Mouse (Mus musculus) embryonic facial prominence, embryonic 11.5 days (tissue): ENCODE results near the gene Rslcan18. TPM values are rescaled to one million over a fixed set of nuclear protein-coding genes. Genes with fewer than 3 reads are reported as not detected.

Experiments
- ATAC-seq: fragments of 200-750 bp; cut with Nextera tagmentation; replicated peaks from 2 replicates; pipeline ENCODE4 v1.8.0; 2017; ENCODE audit warnings: low read depth; ENCODE audit not compliant: insufficient number of reproducible peaks, low FRiP score, low TSS enrichment
- DNase-seq: peaks from one replicate; pipeline ENCODE4 v3.0.0-alpha.2; 2015; ENCODE audit warnings: low spot score
- H3K27ac ChIP-seq: fragments of 300-500 bp; sonication (generic); replicated peaks from 2 replicates; pipeline ENCODE4 v1.5.1; 2014; ENCODE audit warnings: mild to moderate bottlenecking, low read depth, low read length, control low read depth
- H3K27me3 ChIP-seq: fragments of 300-500 bp; sonication (generic); 2 replicates; pipeline ENCODE4 v1.6.1; 2014; ENCODE audit warnings: mild to moderate bottlenecking, low read length, moderate library complexity, mixed read lengths; ENCODE audit not compliant: control insufficient read depth, insufficient read depth
- H3K36me3 ChIP-seq: fragments of 300-500 bp; sonication (generic); replicated peaks from 2 replicates; pipeline ENCODE4 v1.6.1; 2014; ENCODE audit warnings: low read depth, mild to moderate bottlenecking, low read length, moderate library complexity, mixed read lengths; ENCODE audit not compliant: control insufficient read depth, insufficient read depth
- H3K4me1 ChIP-seq: fragments of 300-500 bp; sonication (generic); 2 replicates; pipeline ENCODE4 v1.6.1; 2014; ENCODE audit warnings: low read length, mixed read lengths; ENCODE audit not compliant: control insufficient read depth, insufficient read depth
- H3K4me2 ChIP-seq: fragments of 300-500 bp; sonication (generic); 2 replicates; pipeline ENCODE4 v1.6.1; 2014; ENCODE audit warnings: low read depth, mild to moderate bottlenecking, control low read depth, low read length, moderate library complexity
- H3K4me3 ChIP-seq: fragments of 300-500 bp; sonication (generic); 2 replicates; pipeline ENCODE4 v1.5.1; 2014; ENCODE audit warnings: low read depth, low read length, control low read depth
- H3K9ac ChIP-seq: fragments of 300-500 bp; sonication (generic); replicated peaks from 2 replicates; pipeline ENCODE4 v1.6.1; 2014; ENCODE audit warnings: mild to moderate bottlenecking, control low read depth, low read length
- H3K9me3 ChIP-seq: fragments of 300-500 bp; sonication (generic); replicated peaks from 2 replicates; pipeline ENCODE4 v1.6.1; 2016; ENCODE audit warnings: mild to moderate bottlenecking, low read length, inconsistent platforms, mixed read lengths; ENCODE audit not compliant: control insufficient read depth
- WGBS: fragments of 180-500 bp; shearing (Covaris S2); extraction: QIAGEN DNeasy Blood & Tissue Kit; methylation state at CpG from one replicate; pipeline ENCODE4 v1.1.7; 2014; 5-methylcytosine and 5-hydroxymethylcytosine counted together
- polyA plus RNA-seq: library from polyadenylated mRNA; unstranded; fragments of >200 nt; fragmentation: Nextera tagmentation; extraction: Ambion mirVana; gene quantifications from 2 replicates; pipeline ENCODE4 v1.2.1, GENCODE M21; 2014

Gene Rslcan18
- polyA plus RNA-seq, 1 experiment from 2014 or later: 0.39 TPM

DNA sequence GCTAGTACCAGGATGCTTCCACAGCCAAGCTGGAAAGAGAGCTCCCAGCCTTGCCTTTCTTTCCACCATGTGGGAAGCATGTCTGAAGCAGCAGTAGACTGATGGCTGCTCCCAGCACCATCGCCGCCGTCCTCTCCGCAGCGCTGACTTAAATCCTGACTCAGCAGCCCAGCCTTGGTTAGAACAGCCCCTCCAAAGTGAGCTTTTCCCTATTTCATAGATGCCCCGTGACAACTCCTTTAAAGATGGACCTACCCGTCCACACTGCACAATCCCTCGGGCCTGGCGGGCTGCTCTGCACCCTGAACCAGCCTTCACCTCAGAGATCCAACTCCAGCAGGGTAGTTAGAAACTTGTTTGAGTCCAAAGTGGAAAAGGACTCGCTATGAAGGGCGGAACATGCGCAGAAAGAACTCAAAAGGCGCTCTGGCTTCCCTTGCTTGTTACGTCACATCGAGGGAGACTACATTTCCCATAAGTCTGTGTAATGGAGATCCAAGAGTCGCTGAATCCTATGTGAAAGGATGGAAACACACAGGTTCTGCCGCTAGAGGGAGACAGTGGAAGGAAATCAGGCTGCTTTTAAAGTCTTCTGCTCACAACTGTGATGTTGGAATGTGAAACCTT, 7.8 kb downstream of the Rslcan18 start, which contains the start of gene Gm28557:
Gm28557 (minus strand) TSS at position 411 of the 627 bp plus-strand sequence.
- Histone ChIP-seq H3K9ac (peak within 1 kb of the TSS; percentile 79), H3K36me3 (peaks cover 3% of the 10 kb centered on the region; the same call in 1 of the 2 replicates), H3K4me3 (peak within 1 kb of the TSS; percentile 59), H3K4me2 (peak within 1 kb of the TSS; percentile 67), H3K9me3 (no peaks in the 10 kb centered on the region), H3K4me1 (no peaks in the 10 kb centered on the region), H3K27me3 (no peaks in the 10 kb centered on the region), H3K27ac (no peak within 1 kb of the TSS)
- 0% methylated on average over 17 of the region's 17 CpGs for WGBS
- DNase-seq (peak; percentile 98), ATAC-seq (peak; percentile 94)

DNA sequence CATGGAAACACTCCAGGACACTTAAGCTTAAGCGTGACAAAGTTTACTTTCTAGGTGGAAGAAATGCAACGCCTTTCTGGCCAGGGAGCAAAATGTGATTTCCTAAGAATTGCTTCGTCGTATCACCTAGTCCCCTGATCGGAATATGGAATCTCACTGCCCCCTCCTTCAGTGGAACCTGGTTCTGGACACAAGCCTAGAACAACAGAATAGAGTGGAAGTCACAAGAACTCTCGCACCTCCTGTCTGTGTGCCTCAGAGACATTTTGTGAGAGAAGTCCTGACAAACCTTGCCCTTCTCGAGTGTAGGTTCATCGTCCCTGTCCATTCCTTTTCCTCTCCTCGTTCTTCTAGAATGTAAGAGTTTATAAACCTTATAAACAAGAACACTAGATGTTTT, 8.4 kb downstream of the Rslcan18 start:
- Histone ChIP-seq H3K9ac (peak overlapping the region; percentile 79), H3K9me3 (no peaks in the 10 kb centered on the region), H3K36me3 (peaks cover 3% of the 10 kb centered on the region; the same call in 1 of the 2 replicates), H3K27ac (no peak overlapping the region), H3K4me3 (peak overlapping the region; percentile 59), H3K27me3 (no peaks in the 10 kb centered on the region), H3K4me1 (no peaks in the 10 kb centered on the region), H3K4me2 (peak overlapping the region; percentile 67)
- peak; percentile 0 for DNase-seq
- 63% methylated on average over 9 of the region's 9 CpGs for WGBS
- no peak for ATAC-seq

DNA sequence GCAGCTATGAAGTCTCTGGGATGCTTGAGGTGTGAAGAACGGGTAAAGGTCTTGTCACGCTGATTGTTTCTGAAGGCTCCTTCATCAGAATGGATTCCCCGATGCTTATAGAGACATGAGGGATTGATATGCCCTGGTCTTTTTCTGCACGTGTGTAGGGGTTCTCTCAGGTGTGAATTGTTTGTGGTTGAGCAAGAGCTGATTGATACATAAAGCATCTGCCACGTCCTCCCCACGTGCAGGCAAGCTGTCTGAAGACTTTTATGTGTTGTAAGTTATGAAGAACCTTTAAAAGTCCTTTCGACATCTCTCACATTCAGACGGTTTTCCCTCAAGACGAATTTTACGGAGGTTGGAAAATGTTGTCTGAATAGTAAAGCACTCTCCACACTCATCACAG, 18.2 kb downstream of the Rslcan18 start, which contains the start of gene Zfp708:
Zfp708 (minus strand) TSS at position 101 of the 400 bp plus-strand sequence.
- DNase-seq (no peak), ATAC-seq (no peak)
- Histone ChIP-seq H3K4me2 (no peak within 1 kb of the TSS), H3K9ac (no peak within 1 kb of the TSS), H3K4me3 (no peak within 1 kb of the TSS), H3K27me3 (no peaks in the 10 kb centered on the region), H3K36me3 (no peaks in the 10 kb centered on the region), H3K27ac (no peak within 1 kb of the TSS), H3K4me1 (no peaks in the 10 kb centered on the region), H3K9me3 (no peaks in the 10 kb centered on the region)
- WGBS: 90% methylated on average over 10 of the region's 10 CpGs

DNA sequence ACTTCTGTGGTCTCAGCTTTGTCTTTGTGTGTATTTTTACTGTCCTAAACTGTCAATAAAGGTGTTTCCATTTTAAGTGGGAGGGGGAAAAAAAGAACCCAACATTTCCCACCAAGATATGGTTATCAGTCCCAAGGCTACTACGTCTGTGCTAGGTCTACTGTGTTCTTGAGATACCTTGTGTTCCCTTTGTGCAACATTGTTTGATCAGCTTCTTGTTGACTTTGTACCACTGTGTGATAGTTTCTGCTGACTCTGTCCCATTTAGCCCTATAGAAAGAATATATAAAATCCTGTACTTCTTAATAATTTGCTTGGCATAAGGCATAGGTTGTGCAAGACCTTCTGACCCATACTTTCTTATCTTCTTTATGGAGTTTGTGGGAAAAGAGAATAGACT, 25.9 kb downstream of the Rslcan18 start:
- WGBS: 74% methylated on average over 1 of the region's 1 CpGs
- DNase-seq (no peak), ATAC-seq (no peak)
- H3K4me1 ChIP-seq: no peaks in the 10 kb centered on the region
- no peak overlapping the region for H3K9ac ChIP-seq
- no peaks in the 10 kb centered on the region for H3K9me3 ChIP-seq
- no peaks in the 10 kb centered on the region for H3K27me3 ChIP-seq
- no peak overlapping the region for H3K4me2 ChIP-seq
- H3K4me3 ChIP-seq: no peak overlapping the region
- no peaks in the 10 kb centered on the region for H3K36me3 ChIP-seq
- no peak overlapping the region for H3K27ac ChIP-seq

DNA sequence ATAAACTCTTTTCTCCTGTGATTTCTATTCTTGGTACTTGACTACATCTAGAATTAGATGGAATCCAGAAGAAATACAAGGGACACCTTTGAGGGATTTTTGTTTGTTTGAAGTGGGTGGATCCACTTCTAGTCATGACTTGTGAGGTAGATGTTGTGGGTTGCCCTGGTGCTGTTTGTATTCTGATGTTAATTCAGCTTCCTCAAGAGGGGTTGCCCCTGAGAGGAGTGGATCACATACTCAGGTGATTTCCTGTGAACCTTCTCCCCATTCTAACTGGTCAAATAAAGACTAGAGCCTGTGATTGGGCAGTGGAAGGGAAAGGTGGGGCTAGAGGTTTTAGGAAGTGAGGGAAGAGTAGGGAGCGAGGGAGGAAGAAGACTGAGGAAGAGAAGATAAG, 34.1 kb downstream of the Rslcan18 start:
- H3K27me3 ChIP-seq: no peaks in the 10 kb centered on the region
- peak overlapping the region; percentile 74 for H3K9ac ChIP-seq
- no peaks in the 10 kb centered on the region for H3K4me1 ChIP-seq
- H3K36me3 ChIP-seq: no peaks in the 10 kb centered on the region
- no peak overlapping the region for H3K27ac ChIP-seq
- no peak overlapping the region for H3K4me2 ChIP-seq
- 74% methylated on average over 1 of the region's 1 CpGs for WGBS
- H3K4me3 ChIP-seq: peak overlapping the region; percentile 62; the same call in 1 of the 2 replicates
- no peak for DNase-seq
- no peaks in the 10 kb centered on the region for H3K9me3 ChIP-seq
- ATAC-seq: no peak

DNA sequence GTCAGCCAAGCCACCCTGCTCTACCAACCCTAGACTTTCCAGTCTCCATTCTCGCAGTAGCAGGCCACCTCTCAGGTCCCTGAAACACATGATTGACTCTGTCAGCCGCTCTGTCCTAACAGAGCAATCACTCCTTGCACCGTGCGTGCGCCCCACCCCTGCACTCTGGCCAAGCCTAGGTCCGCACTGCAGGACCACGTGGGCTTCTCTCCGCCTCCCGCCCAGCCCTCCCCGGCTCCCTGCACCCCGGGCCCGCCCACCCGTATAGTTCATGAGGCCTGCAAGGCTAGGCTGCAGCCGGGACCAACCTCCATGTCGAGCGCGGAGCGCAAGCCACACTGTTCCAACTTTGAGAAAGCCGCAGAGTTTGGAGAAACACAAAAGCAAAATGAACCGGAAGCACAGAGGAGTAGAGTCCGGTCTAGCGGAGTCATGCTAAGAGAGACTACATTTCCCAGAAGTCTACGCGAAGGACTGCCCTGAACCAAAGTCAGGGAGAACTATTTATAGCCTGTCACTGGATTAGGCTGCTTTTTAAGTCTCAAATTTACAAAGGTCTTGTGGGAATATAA, 34.8 kb downstream of the Rslcan18 start:
- Histone ChIP-seq H3K27ac (peak overlapping the region; percentile 81), H3K36me3 (no peaks in the 10 kb centered on the region), H3K4me2 (peak overlapping the region; percentile 60), H3K9me3 (no peaks in the 10 kb centered on the region), H3K27me3 (no peaks in the 10 kb centered on the region), H3K9ac (peak overlapping the region; percentile 74), H3K4me1 (no peaks in the 10 kb centered on the region), H3K4me3 (peak overlapping the region; percentile 62)
- WGBS: 0% methylated on average over 24 of the region's 24 CpGs
- ATAC-seq (peak; percentile 99), DNase-seq (peak; percentile 88)

DNA sequence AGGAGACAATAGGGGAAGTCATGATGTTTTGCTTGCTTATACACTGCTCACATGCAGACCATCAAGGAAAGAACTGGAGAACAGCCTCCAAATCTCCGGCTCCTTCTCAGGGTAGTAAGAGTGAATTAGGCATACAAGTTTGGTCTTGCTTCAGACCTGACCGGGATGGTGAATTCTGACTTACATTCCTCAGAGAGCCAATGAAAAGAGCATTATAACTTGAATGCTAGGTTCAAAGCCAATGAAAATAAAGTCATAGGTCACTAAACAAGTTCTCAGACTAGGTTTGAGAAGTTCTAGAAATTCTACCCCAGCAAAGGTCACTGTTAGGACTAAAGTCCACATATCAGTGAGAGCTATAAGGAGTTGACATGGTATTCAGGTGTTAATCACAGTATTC, 38.8 kb downstream of the Rslcan18 start:
- Histone ChIP-seq H3K27me3 (no peaks in the 10 kb centered on the region), H3K4me1 (no peaks in the 10 kb centered on the region), H3K9me3 (no peaks in the 10 kb centered on the region), H3K9ac (no peak overlapping the region), H3K27ac (no peak overlapping the region), H3K4me2 (no peak overlapping the region), H3K36me3 (peaks cover 10% of the 10 kb centered on the region), H3K4me3 (no peak overlapping the region)
- 96% methylated on average over 2 of the region's 2 CpGs for WGBS
- DNase-seq (no peak), ATAC-seq (no peak)

DNA sequence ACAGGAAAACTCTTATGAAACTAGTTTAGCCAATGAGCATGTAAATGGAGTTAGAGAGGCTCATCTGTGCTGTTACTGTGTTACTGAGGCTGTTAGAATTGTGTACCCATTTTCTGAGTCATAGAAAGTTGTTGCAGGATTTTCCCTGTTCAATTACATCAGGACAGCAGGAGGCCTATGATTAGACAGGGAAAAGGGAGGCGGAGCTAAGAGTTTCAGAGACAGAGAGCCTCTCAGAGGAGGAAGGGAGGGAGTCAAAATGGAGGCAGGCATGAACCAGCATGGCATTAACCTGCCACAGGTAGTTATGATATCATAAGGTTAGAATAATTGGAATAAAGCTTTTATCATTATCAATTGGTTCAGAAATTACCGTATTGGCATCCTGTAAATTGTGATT, 43.3 kb downstream of the Rslcan18 start:
- no peak overlapping the region for H3K27ac ChIP-seq
- no peak overlapping the region for H3K9ac ChIP-seq
- ATAC-seq: no peak
- no peaks in the 10 kb centered on the region for H3K4me1 ChIP-seq
- H3K27me3 ChIP-seq: no peaks in the 10 kb centered on the region
- H3K4me2 ChIP-seq: no peak overlapping the region
- WGBS: 91% methylated on average over 2 of the region's 2 CpGs
- no peak for DNase-seq
- no peaks in the 10 kb centered on the region; the same call in 1 of the 2 replicates for H3K9me3 ChIP-seq
- H3K4me3 ChIP-seq: no peak overlapping the region
- peaks cover 27% of the 10 kb centered on the region for H3K36me3 ChIP-seq
